Mouse (Mus musculus) lung, postnatal 4 days (tissue): ENCODE measurements at regions not wholly inside any gene's neighbourhood (a gene's known extent, or its start where the extent isn't known, plus 50 kb on each side); places are given as distances from the start of the nearest gene placed in this dataset.
"Not testable (repeated sequence)": the region's sequence is repeated elsewhere in the genome, so short reads cannot be mapped to it uniquely, and the experiment has no call there.

Experiments
- DNase-seq, 2 experiments: peaks; one replicate each; pipeline ENCODE4 v3.0.0; 2021

DNA sequence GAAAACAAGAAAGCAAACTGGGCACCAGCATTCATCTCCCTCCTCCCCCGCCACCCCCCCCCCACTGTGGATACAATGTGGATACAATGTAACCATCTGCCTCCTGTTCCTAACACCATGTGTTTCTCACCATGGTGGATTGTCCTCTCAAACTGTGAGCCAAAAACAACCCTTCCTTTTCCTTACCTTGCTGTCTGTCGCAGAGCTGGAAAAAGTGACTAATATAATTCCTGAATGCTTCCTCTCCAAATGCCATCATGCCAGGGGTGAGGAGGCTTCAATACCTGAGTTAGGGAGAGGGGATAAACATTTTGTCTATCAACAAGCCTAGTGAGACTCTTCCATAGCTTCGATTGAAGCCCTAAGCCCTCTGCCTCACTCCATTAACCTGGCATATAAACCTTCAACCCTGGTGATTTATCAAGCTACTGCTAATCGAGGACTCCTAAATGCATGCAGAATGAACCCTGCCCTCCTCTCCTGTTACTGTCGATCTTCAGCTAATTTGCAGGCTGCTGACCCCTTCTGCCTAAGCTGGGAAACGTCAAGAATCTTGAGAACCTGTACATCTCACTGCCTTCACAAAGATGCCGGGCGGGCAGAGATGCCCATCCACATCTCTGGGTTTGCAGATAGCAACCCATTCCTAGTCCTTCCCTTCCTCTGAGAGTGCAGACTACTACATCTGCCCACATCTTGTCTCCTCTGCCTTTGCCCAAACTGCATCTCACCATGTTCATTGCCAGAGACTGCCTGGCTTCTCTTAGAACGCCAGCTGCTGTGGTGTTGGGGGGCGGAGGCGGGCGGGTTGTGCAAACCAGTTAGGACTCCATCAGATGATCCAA, 184.3 kb upstream of the Rpl38 start:
- no peak for DNase-seq

DNA sequence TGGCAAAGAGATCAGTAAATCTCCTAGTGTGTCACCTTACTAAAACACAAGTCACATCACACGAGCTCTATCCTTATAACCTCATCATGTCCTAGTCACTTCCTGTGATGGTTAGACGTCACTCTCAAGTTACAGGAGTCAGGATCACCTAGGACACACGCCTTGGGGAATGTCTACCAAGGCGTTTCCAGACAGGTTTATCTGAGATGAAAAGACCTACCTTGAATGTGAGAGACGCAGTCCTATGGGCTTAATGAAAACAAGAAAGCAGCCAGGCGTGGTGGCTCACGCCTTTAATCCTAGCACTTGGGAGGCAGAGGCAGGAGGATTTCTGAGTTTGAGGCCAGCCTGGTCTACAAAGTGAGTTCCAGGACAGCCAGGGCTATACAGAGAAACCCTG, 185.0 kb upstream of the Rpl38 start:
- DNase-seq: not testable (repeated sequence)

DNA sequence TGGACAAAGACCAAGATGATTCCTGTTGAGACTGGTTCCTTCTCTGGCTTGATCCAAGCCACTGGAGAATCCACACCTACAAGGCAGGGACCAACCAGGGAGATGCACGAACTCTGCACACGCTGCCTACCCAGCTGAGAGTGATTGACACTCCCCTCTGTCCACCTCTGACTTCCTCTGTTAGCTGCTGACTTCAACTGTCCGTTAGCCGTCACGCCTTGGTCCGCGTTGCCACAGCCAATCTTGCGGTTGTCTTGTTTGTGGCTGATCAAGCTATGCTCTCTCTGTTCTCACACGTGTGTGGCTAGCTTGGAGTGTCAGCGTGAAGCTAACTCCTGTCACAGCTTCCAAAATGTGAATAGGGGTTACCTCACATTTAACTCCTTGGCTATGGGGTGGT, 186.3 kb upstream of the Rpl38 start:
- DNase-seq: no peak

DNA sequence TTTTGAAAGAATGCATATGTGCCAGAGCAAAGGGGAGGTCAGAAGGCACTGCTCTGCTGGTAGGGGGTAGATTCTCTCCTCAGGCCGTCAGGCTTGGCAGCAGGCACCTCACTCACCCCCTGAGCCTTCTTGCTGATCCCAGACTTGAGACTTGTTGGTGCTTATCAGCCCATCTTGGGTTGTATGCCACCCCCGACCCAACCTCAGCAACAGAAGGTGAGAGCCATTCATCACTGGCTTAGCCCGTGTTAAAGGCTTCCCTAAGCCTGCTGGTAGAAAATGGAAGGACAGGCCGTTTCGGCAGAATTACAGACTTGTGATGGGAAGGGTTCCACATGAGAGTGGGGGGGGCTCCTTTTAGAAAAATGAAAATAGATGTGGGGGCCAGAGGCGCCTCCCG, 187.3 kb upstream of the Rpl38 start:
- no peak for DNase-seq

DNA sequence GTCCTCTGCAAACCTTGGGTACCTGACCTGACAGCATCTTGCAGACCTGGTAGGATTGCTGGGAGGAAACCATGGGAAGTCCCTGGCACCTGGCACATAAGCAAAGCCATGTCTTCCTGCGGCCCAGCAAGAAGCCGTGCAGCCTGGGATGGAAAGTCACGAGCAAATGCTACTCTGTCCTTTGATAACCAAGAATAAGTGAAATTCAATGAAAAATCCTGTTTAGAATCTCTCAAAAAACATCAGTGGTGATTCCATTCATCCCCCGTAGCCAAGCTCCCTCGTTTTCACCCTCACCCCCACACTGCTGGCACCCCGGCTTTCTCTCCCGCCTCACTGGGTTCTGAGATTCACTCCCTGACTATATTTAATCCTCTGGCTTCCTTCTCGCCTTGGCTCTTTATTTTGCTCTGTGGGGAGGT, 188.2 kb upstream of the Rpl38 start:
- no peak for DNase-seq

DNA sequence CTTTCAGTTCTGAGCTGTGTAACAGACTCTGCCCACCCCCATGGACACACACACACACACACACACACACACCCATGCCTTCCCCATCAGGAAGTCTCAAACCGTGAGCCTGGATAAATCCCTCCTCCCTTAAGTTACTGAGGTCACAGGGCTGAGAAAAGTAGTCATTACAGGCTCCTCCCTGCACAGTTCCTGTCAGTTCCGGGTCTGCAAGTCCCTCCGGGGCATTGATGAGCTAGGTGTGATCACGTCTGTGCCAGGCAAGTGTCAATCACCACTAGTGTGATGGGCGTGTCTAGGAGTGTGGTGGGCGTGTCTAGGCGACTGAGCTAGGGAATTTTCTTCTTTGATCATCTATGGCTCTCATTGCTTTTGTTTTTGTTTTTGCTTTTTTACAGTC, 189.6 kb upstream of the Rpl38 start:
- DNase-seq: no peak

DNA sequence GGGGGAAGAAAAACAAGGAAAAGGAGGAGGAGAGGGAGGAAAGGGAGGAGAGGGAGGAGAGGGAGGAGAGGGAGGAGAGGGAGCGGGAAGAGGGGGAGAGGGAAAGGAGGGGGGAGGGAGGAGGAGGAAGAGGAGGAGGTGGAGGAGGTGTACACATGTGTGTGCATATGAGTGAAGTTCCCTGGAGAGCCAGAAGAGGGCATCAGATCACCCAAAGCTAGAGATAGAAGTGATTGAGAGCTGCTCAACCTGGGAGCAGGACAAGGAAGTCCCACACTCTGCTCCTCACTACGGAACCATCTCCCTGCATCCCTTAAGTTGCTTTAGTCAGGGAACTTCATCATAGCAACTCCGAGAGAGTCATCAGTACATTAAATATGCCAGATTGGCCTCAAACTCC, 191.0 kb upstream of the Rpl38 start:
- DNase-seq: no peak

DNA sequence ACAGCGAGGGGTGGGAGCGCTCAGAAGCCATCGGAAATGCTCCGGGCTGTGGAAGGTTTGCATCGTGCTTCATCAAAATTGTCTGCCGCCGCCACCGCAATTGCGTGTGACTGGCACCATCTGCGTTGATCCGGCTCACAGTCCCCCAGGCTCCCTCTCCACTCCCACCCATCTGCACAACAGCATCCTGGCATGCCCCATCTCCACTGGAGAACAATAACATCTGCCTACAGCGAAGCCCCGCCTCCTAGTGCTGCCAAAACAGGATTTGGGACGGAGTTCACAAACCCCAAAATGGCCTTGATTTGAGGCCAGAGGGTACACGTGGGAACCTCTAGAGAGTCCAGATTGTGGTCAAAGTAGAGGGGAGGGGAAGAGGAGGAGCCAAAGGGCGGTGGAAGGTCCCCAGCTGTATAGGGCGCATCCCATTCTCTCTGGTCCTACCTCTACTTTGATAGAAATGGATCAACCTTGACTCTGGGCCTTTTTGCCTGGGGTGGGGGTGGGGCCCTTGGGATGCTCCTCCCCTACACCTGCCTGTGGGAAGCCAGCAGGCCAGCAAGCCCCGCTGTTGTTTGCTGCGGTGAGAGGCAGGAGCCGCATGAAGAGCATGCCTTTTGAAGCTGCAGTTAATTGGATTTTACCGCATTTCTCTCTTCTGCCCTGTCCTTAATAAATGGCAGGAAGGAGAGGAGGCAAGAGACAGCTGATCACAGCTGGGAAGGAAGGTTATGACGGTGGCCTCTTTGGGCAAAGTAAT, 195.6 kb upstream of the Rpl38 start:
- DNase-seq: no peak

DNA sequence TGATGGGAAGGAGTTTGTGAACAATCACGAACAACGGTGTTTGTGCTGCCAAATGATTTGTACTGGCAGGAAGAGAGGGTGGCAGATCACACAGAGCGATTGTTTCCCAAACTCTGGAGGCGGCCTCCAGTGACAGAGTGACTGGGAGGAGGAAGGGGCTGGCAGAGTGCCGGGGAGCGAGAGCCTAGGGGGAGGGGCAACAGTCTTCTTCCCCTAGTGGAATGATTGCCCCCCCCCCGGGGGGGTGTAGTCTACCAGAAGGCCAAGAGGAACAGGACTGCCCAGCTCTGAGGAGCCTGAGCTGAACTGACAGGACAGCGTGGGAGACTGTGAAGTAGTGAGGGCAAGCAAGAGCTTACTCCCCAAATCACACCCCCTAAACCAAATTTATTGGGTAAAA, 199.9 kb upstream of the Rpl38 start:
- peak; percentile 91 to 95 for DNase-seq

DNA sequence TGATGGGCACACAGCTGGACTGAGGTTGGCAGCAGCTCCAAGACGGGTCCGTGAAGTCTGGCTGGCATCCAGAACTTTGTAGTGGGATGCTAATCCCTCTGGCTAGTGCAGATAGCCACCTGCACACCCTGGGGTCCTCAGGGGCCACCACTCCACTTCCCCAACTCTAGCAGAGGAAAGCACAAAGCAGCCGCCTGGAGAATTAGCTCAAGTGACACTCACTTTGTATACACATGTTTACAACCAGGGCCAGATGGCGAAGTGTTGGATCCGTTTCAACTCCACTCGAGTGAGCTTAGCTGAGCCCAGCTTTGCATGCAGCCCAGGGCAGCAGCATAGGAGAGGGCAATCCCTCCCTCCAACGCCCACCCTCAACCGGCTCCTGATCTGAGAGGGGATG, 200.5 kb upstream of the Rpl38 start:
- DNase-seq: peak; percentile 81 to 91

DNA sequence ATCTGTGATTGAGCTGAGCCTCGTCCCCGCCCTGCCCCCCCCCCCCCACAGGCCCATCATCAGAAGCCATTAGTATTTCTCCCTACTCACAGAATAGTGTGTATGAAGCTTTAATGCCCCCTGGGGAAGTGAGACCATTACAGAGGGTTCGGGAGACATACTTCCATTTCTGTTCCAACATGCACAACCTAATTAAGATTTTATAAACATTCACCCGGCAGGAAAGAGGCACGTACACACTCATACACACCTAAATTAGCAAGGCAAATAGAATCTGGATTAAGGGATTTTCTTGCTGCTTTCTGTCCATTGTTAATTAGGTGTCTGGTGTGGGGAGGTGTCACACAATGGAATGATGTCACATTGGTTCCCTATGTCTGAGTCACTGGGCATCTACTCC, 202.8 kb upstream of the Rpl38 start:
- DNase-seq: no peak

DNA sequence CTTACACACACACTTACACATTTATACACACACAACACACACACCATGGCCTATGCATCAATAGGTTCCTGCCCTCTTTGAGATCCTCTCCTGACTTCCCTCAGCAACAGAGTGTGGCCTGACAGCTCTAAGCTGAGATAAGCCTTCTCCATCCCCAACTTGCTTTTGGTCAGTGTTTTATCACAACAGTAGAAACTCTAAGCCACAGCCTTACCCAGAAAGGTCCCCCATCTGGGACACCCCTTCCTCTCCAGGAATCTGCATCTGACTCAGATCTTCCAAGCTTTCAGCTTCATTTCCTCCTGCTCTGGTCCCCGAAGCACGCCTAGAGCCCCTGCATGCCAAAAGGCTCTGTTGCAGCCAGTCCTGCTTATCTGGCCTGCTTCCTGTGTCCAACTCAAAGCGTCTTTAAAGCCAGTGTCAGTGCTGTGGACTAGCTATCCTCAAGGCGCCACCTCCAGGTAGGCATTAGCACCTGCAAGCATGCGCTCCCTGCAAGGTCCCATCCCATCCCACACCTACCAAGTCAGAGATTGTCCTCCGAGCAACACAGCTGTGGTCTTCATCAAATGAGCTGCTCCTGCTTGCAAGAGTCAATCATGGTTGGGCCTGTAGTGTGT, 205.5 kb upstream of the Rpl38 start:
- peak; percentile 68 to 69 for DNase-seq

DNA sequence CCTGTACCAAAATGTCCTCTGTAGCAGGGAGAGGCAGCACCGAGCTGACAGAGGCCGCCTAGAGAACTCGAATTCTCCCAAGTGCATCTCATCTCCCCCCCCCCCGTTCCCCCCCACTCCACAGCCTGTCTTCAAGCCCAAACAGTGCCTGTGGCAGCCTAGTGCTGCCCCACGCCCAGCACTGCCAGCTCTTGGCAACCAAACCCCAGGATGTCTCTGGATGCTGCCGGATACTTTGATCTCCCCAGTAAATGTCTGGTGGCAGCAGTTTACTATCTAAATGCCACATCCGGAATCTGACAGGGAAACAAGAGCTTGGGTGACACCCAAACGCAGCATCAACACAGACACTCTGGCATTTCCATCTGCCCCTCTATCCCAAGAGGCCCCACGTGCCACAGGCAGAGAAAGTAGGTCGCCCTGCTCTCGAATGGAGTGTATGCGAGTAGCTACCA, 213.4 kb upstream of the Rpl38 start:
- peak in 1 of 2 experiments; percentile 56 for DNase-seq

DNA sequence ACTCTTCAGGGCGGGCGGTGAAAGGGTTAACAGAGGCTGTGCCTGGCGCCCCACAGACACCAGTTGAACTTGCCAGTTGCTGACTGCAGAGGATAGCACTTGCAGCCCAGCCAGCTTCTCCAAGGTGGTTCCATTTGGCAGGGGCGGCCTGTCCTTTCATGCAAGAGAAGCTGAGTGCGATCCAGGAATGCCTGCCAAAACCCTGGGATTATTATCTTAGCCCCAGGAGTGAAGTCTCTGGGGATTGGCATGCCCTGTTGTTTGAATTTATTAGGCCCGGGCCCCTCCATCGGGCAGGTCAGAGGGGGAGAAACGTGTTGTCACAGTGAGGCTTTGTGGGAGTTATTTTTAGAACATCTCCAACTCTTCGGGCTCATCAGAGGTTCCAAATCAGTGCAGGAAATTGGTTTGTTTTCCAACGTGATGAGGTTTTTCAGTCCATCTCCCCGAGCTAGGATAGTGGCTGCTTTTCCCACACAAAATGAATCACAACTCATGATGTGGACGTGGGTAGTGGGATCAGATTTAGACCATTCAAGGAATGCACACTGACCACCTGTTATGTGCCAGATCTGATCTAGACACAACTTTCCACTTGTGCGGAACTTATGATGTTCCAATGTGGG, 219.4 kb upstream of the Rpl38 start:
- DNase-seq: peak in 1 of 2 experiments; percentile 59

DNA sequence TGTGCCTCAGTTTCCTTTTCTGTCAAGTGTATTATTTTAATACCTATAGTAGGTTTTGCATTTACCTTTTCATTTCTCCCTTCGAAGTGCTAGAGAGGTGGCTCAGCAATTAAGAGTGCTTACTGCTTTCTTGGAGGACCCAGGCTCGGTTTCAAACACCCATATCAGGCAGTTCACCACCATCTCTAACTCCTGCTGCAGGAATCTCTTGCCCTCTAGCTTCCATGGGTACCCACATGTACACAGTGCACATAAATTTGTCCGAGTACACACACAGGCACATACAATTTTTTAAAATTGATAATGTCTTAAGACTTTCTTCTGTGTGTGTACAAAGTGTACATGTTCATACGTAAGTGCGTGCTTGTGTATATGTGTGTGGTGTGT, 220.9 kb upstream of the Rpl38 start:
- DNase-seq: no peak

DNA sequence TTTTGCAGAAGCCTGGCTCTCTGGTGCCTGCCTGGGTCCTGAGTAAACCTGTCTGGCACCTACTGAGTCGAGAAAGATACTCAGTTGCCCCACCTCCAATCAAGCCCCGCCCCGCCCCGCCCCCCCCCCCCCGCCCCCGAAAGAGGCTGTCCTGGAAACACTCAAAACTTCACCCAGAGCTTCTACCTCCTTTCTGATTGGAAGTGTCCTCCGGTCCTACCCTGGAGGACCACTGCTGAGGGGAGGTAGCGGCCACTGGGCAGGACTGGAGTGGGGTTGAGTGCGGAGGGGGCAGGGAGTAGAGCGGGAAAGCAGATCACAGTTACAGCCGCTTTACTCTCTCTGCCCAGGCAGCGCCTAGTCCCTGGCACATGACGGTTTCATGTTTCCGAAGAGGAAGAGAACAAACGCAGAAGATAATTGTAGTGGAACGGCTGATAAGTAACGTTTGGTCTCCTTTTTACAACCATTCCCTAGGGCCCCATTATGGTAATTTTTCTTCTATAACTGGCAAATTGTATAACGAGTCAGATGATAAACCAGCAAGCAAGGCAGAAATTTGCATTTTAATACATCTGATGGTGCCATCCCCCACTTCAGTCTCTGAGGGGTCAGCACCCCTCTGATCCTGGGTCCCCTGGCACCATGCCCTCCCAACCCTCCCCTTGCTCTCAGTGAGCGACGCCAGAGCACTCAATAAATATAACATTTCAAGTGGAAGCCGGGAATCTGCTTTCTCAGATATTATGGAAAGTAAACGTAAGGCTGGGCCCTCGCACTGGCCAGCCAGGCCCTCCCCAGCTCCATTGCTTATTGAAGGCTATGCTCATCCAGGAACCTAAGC, 221.5 kb upstream of the Rpl38 start:
- DNase-seq: peak; percentile 60 to 79

DNA sequence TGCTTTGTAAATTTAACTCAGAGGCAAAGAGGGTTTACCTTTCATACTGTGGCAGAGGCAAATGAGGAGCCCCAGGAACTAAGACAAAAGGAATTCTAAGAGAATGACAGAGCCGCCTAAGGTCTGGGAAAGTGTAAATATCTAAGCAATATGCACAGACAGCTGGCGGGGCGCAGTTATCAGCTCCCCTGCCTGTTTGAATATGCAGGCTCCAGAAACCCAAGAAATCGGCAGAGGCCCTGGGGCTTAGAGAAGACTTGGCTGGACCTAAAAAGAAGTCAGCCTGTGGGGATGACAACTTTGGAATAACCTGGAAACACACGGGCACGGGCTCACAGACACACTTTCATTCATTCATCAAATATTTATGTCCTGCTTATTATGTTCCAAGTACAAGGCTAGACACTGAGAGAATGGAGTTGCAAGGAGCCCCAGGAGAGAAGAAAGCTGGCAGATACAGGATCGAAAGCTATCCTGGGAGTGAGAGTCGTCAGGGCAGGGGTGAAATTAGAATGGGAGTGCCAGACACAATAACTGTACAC, 222.2 kb upstream of the Rpl38 start:
- DNase-seq: no peak

DNA sequence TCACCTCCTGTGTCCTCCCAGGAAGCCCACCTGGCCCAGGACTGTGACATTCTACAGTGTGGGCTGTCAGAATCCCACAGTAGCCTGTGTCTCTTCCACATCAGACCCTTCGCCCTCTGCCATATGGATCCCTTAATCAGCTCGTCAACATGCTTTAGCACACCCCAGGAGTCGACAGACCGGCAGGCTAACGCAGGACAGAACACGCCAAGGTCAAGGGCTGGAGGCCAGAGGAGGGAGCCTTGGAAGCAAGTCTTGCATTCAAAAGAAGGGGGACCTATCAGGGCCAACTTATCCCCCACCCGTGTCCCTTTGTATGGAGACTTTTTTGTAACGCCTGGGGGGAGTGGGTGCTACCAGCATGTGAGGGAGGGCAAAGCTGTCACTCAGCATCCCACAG, 224.1 kb upstream of the Rpl38 start:
- peak in 1 of 2 experiments; percentile 66 for DNase-seq

DNA sequence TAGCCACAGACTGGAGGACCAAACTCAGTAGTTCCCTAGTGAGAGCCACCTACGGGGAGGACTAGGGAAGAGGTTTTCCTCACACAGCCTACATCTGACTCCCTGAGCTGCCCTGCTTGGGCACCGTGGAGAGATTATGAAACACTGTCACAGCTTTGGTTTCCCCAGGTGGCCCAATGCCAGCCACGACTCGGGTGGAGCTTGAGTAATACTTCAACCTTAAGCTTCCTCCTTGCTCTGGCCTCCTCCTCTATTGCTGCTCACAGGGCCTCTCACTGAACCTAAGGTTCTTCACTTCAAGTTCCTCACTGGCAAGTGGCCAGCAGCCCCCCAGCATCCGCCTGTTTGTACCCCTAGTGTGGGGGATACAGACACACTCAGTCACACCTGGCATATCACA, 224.9 kb upstream of the Rpl38 start:
- DNase-seq: peak; percentile 59 to 71

DNA sequence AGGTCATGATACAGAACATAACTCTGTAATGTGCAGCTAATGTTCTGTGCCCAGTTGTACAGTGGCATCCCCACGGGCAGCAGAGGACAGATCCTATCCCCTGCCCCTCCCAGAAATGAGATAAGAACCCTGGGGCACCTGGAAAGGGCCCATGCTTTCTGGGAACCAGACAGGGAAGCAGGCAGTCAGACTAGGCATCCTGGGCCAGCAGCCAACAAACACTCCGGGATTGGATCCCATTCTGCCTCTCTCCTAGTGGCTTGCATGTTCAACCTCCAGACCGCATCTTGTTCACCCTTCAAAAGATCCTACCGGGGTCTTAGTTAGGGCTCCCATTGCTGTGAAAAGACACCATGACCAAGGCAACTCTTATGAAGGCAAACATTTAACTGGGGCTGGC, 229.0 kb upstream of the Rpl38 start:
- no peak for DNase-seq

DNA sequence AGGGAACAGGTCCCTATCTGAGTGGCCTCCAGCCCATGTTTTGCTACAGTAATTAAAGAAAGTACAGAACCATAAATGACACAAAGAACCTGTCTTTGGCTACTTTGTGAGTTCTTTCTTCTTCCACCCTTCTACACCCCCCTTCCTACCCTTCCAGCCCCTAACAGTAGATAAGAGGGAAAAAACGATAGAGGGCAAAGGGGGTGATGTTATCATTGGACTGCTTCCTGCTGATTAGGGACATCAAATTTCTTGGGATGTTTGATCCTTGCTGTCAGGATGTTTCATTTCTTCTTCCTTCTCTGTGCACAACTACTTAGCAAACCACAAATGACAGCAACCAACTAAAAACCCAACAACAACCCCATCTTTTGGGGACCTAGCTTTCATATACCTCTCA, 232.5 kb upstream of the Rpl38 start:
- no peak for DNase-seq

DNA sequence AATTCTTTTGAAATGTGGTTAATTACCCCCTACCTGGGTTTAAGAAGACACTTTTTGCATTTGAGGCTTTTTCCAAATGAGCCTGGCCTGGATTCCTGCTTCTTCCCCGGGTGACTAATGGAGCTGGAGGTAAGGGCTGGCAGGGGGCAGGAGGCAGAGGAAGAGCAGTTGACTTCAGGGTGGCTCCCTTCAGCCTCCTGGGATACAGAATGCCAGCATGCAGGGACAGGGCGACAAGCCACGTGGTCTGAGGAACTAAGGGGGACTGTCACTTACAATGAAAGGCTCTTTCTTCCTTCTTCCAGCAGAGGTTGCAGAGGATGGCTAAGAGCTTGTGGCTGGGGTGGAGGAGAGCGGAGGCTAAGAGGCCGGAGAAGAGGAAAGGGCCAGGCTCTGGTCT, 234.8 kb upstream of the Rpl38 start:
- no peak for DNase-seq
